Mouse (Mus musculus) layer of hippocampus, postnatal 14 days (tissue): ENCODE measurements around the gene Tcn2. TPM values are rescaled to one million over a fixed set of nuclear protein-coding genes. Genes with fewer than 3 reads are reported as not detected.

Experiments
- DNase-seq, 2 experiments: peaks; one replicate each; pipeline ENCODE4 v3.0.0; 2021 to 2022; ENCODE audit warnings: low spot score in 2 of 2, mixed read lengths in 1 of 2
- total RNA-seq, 2 experiments: library from RNA; stranded (reverse); gene quantifications; 2 replicates each; pipeline ENCODE4 v1.2.3; 2021

The Tcn2 gene
- total RNA-seq, 2 experiments from 2014 or later, result 17.6 to 20.3 TPM

DNA sequence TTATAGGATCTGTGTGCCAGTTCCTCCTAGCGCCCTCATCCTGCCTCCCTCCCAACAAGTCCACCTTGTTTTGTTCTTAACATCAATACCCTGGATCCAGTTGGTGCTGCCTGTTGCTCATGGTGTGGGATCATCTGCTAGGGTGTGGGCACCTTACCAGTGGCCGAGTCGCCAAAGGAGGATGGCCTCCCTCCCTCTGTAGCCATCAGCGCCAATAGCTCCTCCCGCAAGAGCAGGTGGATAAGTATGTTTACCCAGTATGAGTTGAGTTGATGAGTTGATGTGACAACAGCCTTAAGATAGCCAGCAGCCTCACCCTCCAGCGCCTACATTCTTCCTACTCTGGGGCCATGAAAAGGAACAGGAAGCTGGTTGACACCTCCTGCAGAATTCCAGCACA is 31.7 kb downstream of the Tcn2 start:
- DNase-seq, result no peak

DNA sequence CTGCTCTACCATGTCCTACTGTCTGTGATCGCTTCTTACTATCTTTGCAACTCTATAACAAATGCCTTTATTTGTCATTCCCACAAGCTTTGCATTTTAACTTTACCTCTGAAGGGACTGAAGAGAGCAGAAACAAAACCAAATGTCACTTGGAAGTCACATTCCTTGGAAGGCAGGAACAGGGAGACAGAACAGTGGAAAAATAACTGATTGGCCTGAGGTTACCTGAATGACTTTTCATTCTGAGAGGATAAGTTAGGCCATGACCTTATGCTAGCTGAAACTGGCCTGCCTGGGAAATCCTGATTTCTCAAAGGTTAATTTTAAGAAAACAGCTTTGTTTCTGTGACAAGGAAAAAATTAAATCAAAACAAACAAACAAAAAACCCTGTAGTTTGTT is 36.0 kb downstream of the Tcn2 start:
- no peak for DNase-seq

DNA sequence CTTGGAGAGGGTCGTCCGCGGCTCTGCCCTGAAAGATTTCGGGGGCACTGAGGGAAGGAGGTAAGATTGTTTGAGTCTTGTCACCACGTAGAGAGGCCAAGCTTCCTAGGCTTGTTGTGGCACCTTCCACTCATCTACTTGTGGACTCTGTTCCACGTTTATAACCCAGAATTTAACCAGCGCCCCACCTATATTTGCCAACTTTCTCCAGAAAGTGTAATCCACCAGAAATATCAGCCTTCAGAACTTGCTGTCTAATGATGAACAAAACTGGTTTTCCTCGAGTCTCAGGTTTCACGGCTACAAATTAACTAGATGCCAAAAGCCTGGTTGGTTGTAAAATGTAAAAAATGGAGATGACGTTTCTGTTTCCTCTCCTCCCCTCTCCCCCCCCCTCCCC is 36.5 kb downstream of the Tcn2 start:
- DNase-seq, result no peak

- DNase-seq, result peak; percentile 90 to 97
Observed at GRCm38 (mm10) chr11:3894406-3895281, 37.3 kb downstream of the Tcn2 start, which contains the start of the genes 4921536K21Rik and Dusp18. Gene 4921536K21Rik (minus strand): TSS chr11:3895098. Gene Dusp18 (plus strand): TSS chr11:3895240.

- DNase-seq, result no peak
Observed at GRCm38 (mm10) chr11:3893970-3894369, 38.0 kb downstream of the Tcn2 start.

GRCm38 (mm10) chr11:3887331-3887730 is 44.6 kb downstream of the Tcn2 start:
- DNase-seq, result no peak

DNA sequence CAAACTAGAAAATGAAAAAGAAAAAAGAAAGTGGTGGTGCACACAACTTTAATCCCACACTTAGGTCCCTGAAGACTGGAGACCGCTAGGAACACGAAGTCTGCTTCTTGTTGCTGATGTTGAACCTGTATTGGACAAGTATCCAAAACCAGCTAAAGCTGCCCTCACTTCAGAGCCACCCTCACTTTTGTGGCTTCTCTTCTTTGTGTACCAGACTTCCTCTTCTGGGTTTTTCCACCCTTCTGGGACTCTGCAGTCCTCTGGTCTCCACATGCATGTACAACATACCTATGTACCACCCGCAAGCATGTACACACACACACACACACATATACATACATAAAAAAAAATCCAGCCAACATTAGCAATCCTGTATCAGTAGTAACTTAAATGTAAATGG is 48.2 kb downstream of the Tcn2 start:
- DNase-seq, result no peak

DNA sequence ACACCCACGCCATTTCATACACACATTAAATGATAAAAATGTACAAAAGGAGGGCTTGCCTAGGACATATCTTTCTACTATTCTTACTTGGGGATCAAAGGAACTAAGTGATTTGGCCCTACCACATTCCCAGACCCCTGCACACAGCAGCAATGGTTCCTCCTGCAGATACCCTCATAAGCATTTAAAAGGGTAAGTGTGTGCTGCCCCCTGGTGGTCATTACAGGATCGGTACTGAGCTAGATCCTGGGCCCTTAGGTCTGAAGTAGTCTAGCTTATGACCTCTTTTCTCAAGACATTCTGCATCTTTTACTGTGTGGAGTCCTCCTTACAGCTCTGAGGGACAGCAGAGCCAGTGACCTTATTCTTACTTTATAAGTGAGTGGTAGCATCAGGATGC is 52.1 kb downstream of the Tcn2 start:
- DNase-seq, result peak; percentile 58 to 78

- no peak for DNase-seq
Observed at GRCm38 (mm10) chr11:3878660-3879059, 53.3 kb downstream of the Tcn2 start.

DNA sequence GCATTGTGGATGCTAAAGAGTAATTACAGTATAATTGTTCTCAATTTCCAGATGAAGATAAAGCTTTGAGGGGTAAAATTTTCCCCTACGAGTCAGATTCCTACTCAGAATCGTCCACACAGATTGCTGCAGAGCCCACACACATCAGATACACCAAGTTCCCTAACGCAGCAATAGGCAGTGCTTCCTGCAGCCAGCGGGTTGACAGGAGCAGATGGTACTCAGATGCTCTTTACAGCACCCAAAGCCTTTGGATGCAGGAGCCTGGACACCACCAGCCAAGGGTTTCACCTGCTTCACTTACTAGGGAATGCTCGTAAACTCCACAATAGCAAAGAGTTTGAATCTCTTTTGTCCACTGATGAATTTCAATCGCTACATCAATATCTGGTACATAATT is 55.5 kb downstream of the Tcn2 start:
- peak in 1 of 2 experiments; percentile 54 for DNase-seq

Other genes starting within 250 kb of the Tcn2 start
- gene Osbp2, start 68.3 kb downstream of the Tcn2 start, total RNA-seq, result 10 to 100 TPM; 82.8 to 89.6 TPM
- under 1 TPM; 0.24 to 0.81 TPM for gene 4921536K21Rik, start 37.1 kb downstream of the Tcn2 start, total RNA-seq
- gene Dusp18, start 36.9 kb downstream of the Tcn2 start, total RNA-seq, result 10 to 100 TPM; 23.8 to 24.0 TPM
- 10 to 100 TPM; 21.9 to 22.3 TPM for gene Slc35e4, start 17.5 kb downstream of the Tcn2 start, total RNA-seq
- 10 to 100 TPM; 39.6 to 40.9 TPM for gene Pes1, start 31.8 kb upstream of the Tcn2 start, total RNA-seq
- not detected for gene 4930556J24Rik, start 44.6 kb upstream of the Tcn2 start, total RNA-seq
- gene Gal3st1, start 51.5 kb upstream of the Tcn2 start, total RNA-seq, result 10 to 100 TPM; 20.4 to 23.0 TPM
- gene Sec14l4, start 99.3 kb upstream of the Tcn2 start, total RNA-seq, result under 1 TPM in 1 of 2 experiments, not detected in 1; 0.55 TPM
- gene Sec14l3, start 132.7 kb upstream of the Tcn2 start, total RNA-seq, result 1 to 10 TPM; 3.1 TPM
- 100 to 1,000 TPM in 1 of 2 experiments, 10 to 100 TPM in 1; 95.0 to 100 TPM for gene Mtfp1, start 163.3 kb upstream of the Tcn2 start, total RNA-seq
- gene Sec14l2, start 191.3 kb upstream of the Tcn2 start, total RNA-seq, result 10 to 100 TPM; 43.2 to 44.3 TPM
- 10 to 100 TPM; 34.4 to 38.2 TPM for gene Rnf215, start 203.0 kb upstream of the Tcn2 start, total RNA-seq
- 10 to 100 TPM; 13.0 to 13.1 TPM for gene Ccdc157, start 228.1 kb upstream of the Tcn2 start, total RNA-seq
- gene Sf3a1, start 228.2 kb upstream of the Tcn2 start, total RNA-seq, result 10 to 100 TPM; 68.8 to 72.5 TPM